Comparison of ENCODE assay signal across 8 mouse cellular contexts in genomic region chr4:115056921-115057673, GRCm38 (mm10). TPM values are rescaled to one million over a fixed set of nuclear protein-coding genes. Genes with fewer than 3 reads are reported as not detected.
DNase-seq lines count a peak whose midpoint lies in the region; ATAC-seq and TF ChIP-seq lines count a peak whose summit lies in the region.

No protein-coding gene starts in this region.

- no peaks in the 10 kb centered on the region for H3K9me3 ChIP-seq in intestine, postnatal 0 days (ENCODE audit: control insufficient read depth)
- no peaks in the 10 kb centered on the region for H3K9me3 ChIP-seq in liver, embryonic 12.5 days (replicated peaks)
- H3K9me3 ChIP-seq in midbrain, postnatal 0 days (ENCODE audit: low read length) = no peaks in the 10 kb centered on the region

- intact Hi-C loops in heart, adult 2 months (cut with DNase I) = loop anchor here (5.0 kb wide), 1 partner anchor 150 kb away; the partner anchor contains the start of gene Foxd2

- peaks cover 71% of the 10 kb centered on the region for H3K27me3 ChIP-seq in C2C12 (ENCODE audit: control insufficient read depth, insufficient read depth, insufficient read length)
- H3K27me3 ChIP-seq in heart, adult 2 months (ENCODE audit: control insufficient read depth, insufficient read depth, low read length) = peaks cover 13% of the 10 kb centered on the region
- peaks cover 92% of the 10 kb centered on the region for H3K27me3 ChIP-seq in intestine, postnatal 0 days (replicated peaks; ENCODE audit: control insufficient read depth, insufficient read depth, low read length)
- H3K27me3 ChIP-seq in liver, embryonic 12.5 days (replicated peaks) = peaks cover 29% of the 10 kb centered on the region
- H3K27me3 ChIP-seq in midbrain, postnatal 0 days (ENCODE audit: insufficient read depth, low read length) = peaks cover 39% of the 10 kb centered on the region

- peaks cover 5% of the 10 kb centered on the region for H3K4me1 ChIP-seq in heart, adult 2 months (ENCODE audit: control insufficient read depth, insufficient read depth, low read length)
- H3K4me1 ChIP-seq in intestine, postnatal 0 days (replicated peaks; ENCODE audit: control insufficient read depth, insufficient read depth, low read length) = no peaks in the 10 kb centered on the region
- peaks cover 48% of the 10 kb centered on the region for H3K4me1 ChIP-seq in liver, embryonic 12.5 days
- 0 out of 2 replicates have a peak, but pooled peaks cover 3% of the 10 kb centered on the region for H3K4me1 ChIP-seq in midbrain, postnatal 0 days (ENCODE audit: insufficient read depth, low read length)

- WGBS in heart, adult 2 months = 2% methylated on average over 47 of the region's 48 CpGs
- WGBS in intestine, postnatal 0 days = under 1% methylated on average over 48 of the region's 48 CpGs
- WGBS in liver, embryonic 12.5 days (ENCODE audit: insufficient replicate concordance) = under 1% methylated on average over 47 of the region's 48 CpGs
- under 1% methylated on average over 46 of the region's 48 CpGs for WGBS in midbrain, postnatal 0 days

- H3K27ac ChIP-seq in heart, adult 2 months = peak overlapping the region; percentile 95
- peak overlapping the region; percentile 21; the same call in 1 of the 2 replicates for H3K27ac ChIP-seq in intestine, postnatal 0 days (ENCODE audit: low read depth, low read length)
- peak overlapping the region; percentile 98 for H3K27ac ChIP-seq in liver, embryonic 12.5 days
- H3K27ac ChIP-seq in midbrain, postnatal 0 days (ENCODE audit: low read depth, low read length) = peak overlapping the region; percentile 84

- peak; percentile 48; the same call in 1 of the 2 replicates for ATAC-seq in intestine, postnatal 0 days
- ATAC-seq in liver, embryonic 12.5 days = peak; percentile 52
- ATAC-seq in midbrain, postnatal 0 days (ENCODE audit: low FRiP score) = peak; percentile 78

- peak; percentile 52 for DNase-seq in Muller cell, postnatal 12 days (ENCODE audit: inconsistent ontology term)
- peak; percentile 76 for DNase-seq in embryo, embryonic 9.5 days (ENCODE audit: extremely low spot score)
- DNase-seq in heart, adult 2 months = peak in 1 of 2 experiments; percentile 74
- peak; percentile 17 for DNase-seq in midbrain, postnatal 0 days (ENCODE audit: low spot score)
- peak; percentile 22 for DNase-seq in urinary bladder, postnatal 14 days (ENCODE audit: low spot score)

- TF ChIP-seq CTCF in C2C12 (IDR thresholded peaks at IDR 0.05; ENCODE audit: control insufficient read depth, insufficient read depth, insufficient read length) = no peak
- TF ChIP-seq CTCF in heart, adult 2 months (IDR thresholded peaks at IDR 0.05) = no peak
- TF ChIP-seq CTCF in intestine, postnatal 0 days (IDR thresholded peaks at IDR 0.05; ENCODE audit: low read depth) = no peak
- TF ChIP-seq CTCF in midbrain, postnatal 0 days (IDR thresholded peaks at IDR 0.05) = no peak

- peak; percentile 66 for TF ChIP-seq POLR2A in heart, adult 2 months (IDR thresholded peaks at IDR 0.05; ENCODE audit: insufficient read depth, low read depth, low read length)

- H3K4me3 ChIP-seq in C2C12 (ENCODE audit: insufficient read depth, poor library complexity, severe bottlenecking) = no peak overlapping the region
- peak overlapping the region; percentile 65 for H3K4me3 ChIP-seq in heart, adult 2 months
- H3K4me3 ChIP-seq in intestine, postnatal 0 days (ENCODE audit: low read depth, low read length) = peak overlapping the region; percentile 44
- peak overlapping the region; percentile 88 for H3K4me3 ChIP-seq in liver, embryonic 12.5 days
- H3K4me3 ChIP-seq in midbrain, postnatal 0 days (ENCODE audit: low read depth, low read length) = peak overlapping the region; percentile 42

- peak overlapping the region; percentile 87 for H3K9ac ChIP-seq in heart, adult 2 months (ENCODE audit: low read depth, low read length)
- 0 out of 2 replicates have a peak overlapping the region, but pooled peaks have one; percentile 0 for H3K9ac ChIP-seq in intestine, postnatal 0 days (ENCODE audit: low read depth, low read length)
- peak overlapping the region; percentile 98 for H3K9ac ChIP-seq in liver, embryonic 12.5 days
- peak overlapping the region; percentile 69 for H3K9ac ChIP-seq in midbrain, postnatal 0 days (replicated peaks; ENCODE audit: low read length, poor library complexity, severe bottlenecking)

- H3K79me2 ChIP-seq in C2C12 (ENCODE audit: control insufficient read depth, insufficient read depth) = no peaks in the 10 kb centered on the region
- H3K79me2 ChIP-seq in heart, adult 2 months (replicated peaks; ENCODE audit: control insufficient read depth, insufficient read depth, low read length) = no peaks in the 10 kb centered on the region

- 0 out of 2 replicates have a peak, but pooled peaks have one; percentile 12 for TF ChIP-seq EP300 in heart, adult 2 months (IDR thresholded peaks at IDR 0.05; ENCODE audit: insufficient read depth, low read depth, low read length)

- H3K36me3 ChIP-seq in C2C12 (ENCODE audit: control insufficient read depth, insufficient read depth) = no peaks in the 10 kb centered on the region
- no peaks in the 10 kb centered on the region for H3K36me3 ChIP-seq in heart, adult 2 months (ENCODE audit: control insufficient read depth, insufficient read depth, low read length)
- H3K36me3 ChIP-seq in intestine, postnatal 0 days (ENCODE audit: control insufficient read depth, insufficient read depth) = no peaks in the 10 kb centered on the region
- peaks cover 16% of the 10 kb centered on the region for H3K36me3 ChIP-seq in liver, embryonic 12.5 days
- no peaks in the 10 kb centered on the region for H3K36me3 ChIP-seq in midbrain, postnatal 0 days (ENCODE audit: insufficient read depth, low read length)

- peak overlapping the region; percentile 59 for H3K4me2 ChIP-seq in intestine, postnatal 0 days (replicated peaks; ENCODE audit: low read depth)
- H3K4me2 ChIP-seq in liver, embryonic 12.5 days = peak overlapping the region; percentile 100
- H3K4me2 ChIP-seq in midbrain, postnatal 0 days (ENCODE audit: low read depth, low read length, poor library complexity, severe bottlenecking) = peak overlapping the region; percentile 46

- no peak overlapping the region for H3ac ChIP-seq in C2C12 (ENCODE audit: control insufficient read depth, insufficient read length, low read depth)

- no peaks in the 10 kb centered on the region for H3K79me3 ChIP-seq in C2C12 (ENCODE audit: low read depth)

TF ChIP-seq in C2C12, 6 proteins besides CTCF, POLR2A, EP300 and RAD21:
- TF ChIP-seq CEBPB (IDR thresholded peaks at IDR 0.05; ENCODE audit: low read depth) = peak; percentile 14
- no peak for TF ChIP-seq USF1 (IDR thresholded peaks at IDR 0.05; ENCODE audit: low read depth)
- no peak for TF ChIP-seq MYOD1 (IDR thresholded peaks at IDR 0.05; ENCODE audit: control insufficient read depth, insufficient read length, low read depth)
- no peak for TF ChIP-seq MYOG (IDR thresholded peaks at IDR 0.05; ENCODE audit: control insufficient read depth, extremely low read depth, insufficient read length)
- no peak for TF ChIP-seq MAX (IDR thresholded peaks at IDR 0.05)

RNA-seq across cellular contexts. Expression of gene Tal1, which starts 0.9 kb away (rescaled TPM):
- polyA plus RNA-seq in C2C12 (2012; fragmentation: generic; extraction: Trizol) = 0.04 TPM
- total RNA-seq in heart, adult 2 months (2021) = 1 to 10 TPM; 3.1 to 3.3 TPM
- polyA plus RNA-seq in heart, adult 2 months (2012; rRNA removed) = 2.9 and 4.9 TPM in 2 replicates
- 0.22 and 0.27 TPM in 2 replicates for polyA plus RNA-seq in intestine, postnatal 0 days (2015; fragmentation: Nextera tagmentation; extraction: Ambion mirVana)
- polyA plus RNA-seq in liver, embryonic 12.5 days (2016; fragmentation: Nextera tagmentation; extraction: Ambion mirVana) = 57.1 and 58.7 TPM in 2 replicates
- 64.8 and 73.5 TPM in 2 replicates for total RNA-seq in midbrain, postnatal 0 days (2014; rRNA removed)
- 6.6 and 6.8 TPM in 2 replicates for polyA plus RNA-seq in midbrain, postnatal 0 days (2015; fragmentation: Nextera tagmentation; extraction: Ambion mirVana)

RNA-seq across cellular contexts. Expression of gene Pdzk1ip1, which starts 31.4 kb away (rescaled TPM):
- polyA plus RNA-seq in C2C12 (2012; fragmentation: generic; extraction: Trizol) = not detected
- total RNA-seq in heart, adult 2 months (2021) = under 1 TPM; 0.70 to 0.86 TPM
- 1.9 and 3.9 TPM in 2 replicates for polyA plus RNA-seq in heart, adult 2 months (2012; rRNA removed)
- 358 and 402 TPM in 2 replicates for polyA plus RNA-seq in intestine, postnatal 0 days (2015; fragmentation: Nextera tagmentation; extraction: Ambion mirVana)
- polyA plus RNA-seq in liver, embryonic 12.5 days (2016; fragmentation: Nextera tagmentation; extraction: Ambion mirVana) = 30.2 and 33.1 TPM in 2 replicates
- 1.3 and 1.9 TPM in 2 replicates for total RNA-seq in midbrain, postnatal 0 days (2014; rRNA removed)
- polyA plus RNA-seq in midbrain, postnatal 0 days (2015; fragmentation: Nextera tagmentation; extraction: Ambion mirVana) = 3.0 and 3.7 TPM in 2 replicates

RNA-seq across cellular contexts. Expression of gene Stil, which starts 57.1 kb away (rescaled TPM):
- polyA plus RNA-seq in C2C12 (2012; fragmentation: generic; extraction: Trizol) = 3.5 TPM
- total RNA-seq in heart, adult 2 months (2021) = under 1 TPM in 1 of 2 experiments, not detected in 1; 0.36 TPM
- polyA plus RNA-seq in heart, adult 2 months (2012; rRNA removed) = 0.08 and 0.12 TPM in 2 replicates
- 2.4 and 3.3 TPM in 2 replicates for polyA plus RNA-seq in intestine, postnatal 0 days (2015; fragmentation: Nextera tagmentation; extraction: Ambion mirVana)
- polyA plus RNA-seq in liver, embryonic 12.5 days (2016; fragmentation: Nextera tagmentation; extraction: Ambion mirVana) = 14.2 and 16.2 TPM in 2 replicates
- total RNA-seq in midbrain, postnatal 0 days (2014; rRNA removed) = 1.9 and 2.6 TPM in 2 replicates
- 1.4 and 1.8 TPM in 2 replicates for polyA plus RNA-seq in midbrain, postnatal 0 days (2015; fragmentation: Nextera tagmentation; extraction: Ambion mirVana)

Comparison
In these comparisons a context has a peak if more than half of its experiments do, and no peak if none do; other contexts are left out.
1. H3K27ac ChIP-seq: peak in every context shown above with its lines; median percentile 98 in liver, embryonic 12.5 days; 95 in heart, adult 2 months; 84 in midbrain, postnatal 0 days; 21 in intestine, postnatal 0 days.
2. H3K9ac ChIP-seq: peak in every context shown above with its lines; median percentile 98 in liver, embryonic 12.5 days; 87 in heart, adult 2 months; 69 in midbrain, postnatal 0 days; 0 in intestine, postnatal 0 days.
3. H3K4me2 ChIP-seq: peak in every context shown above with its lines; median percentile 100 in liver, embryonic 12.5 days; 59 in intestine, postnatal 0 days; 46 in midbrain, postnatal 0 days.
4. RNA of gene Pdzk1ip1, which starts 31.4 kb away (polyA plus RNA-seq): 358 to 402 TPM in intestine, postnatal 0 days; 30.2 to 33.1 TPM in liver, embryonic 12.5 days, 3.0 to 3.7 TPM in midbrain, postnatal 0 days, 1.9 to 3.9 TPM in heart, adult 2 months and not detected in C2C12 (single experiment); every median in the first group is over 10 times any median in the second.
5. Peak in every context shown above with its lines, with median percentiles within 50 percentile points of each other: ATAC-seq.